Mouse (Mus musculus) midbrain, postnatal 0 days (tissue): ENCODE data around the gene Gsap. TPM values are rescaled to one million over a fixed set of nuclear protein-coding genes. Genes with fewer than 3 reads are reported as not detected.
"Not testable (repeated sequence)": the region's sequence is repeated elsewhere in the genome, so short reads cannot be mapped to it uniquely, and the experiment has no call there.

Experiments used
- ATAC-seq: fragments of 200-750 bp; cut with Nextera tagmentation; 2 replicates; pipeline ENCODE4 v1.8.0; 2017; ENCODE audit warnings: moderate number of reproducible peaks, mild to moderate bottlenecking, moderate TSS enrichment, moderate library complexity; ENCODE audit not compliant: low FRiP score
- DNase-seq: peaks from one replicate; pipeline ENCODE4 v3.0.0-alpha.2; 2015; ENCODE audit warnings: low spot score
- H3K27ac ChIP-seq: fragments of 300-500 bp; sonication (generic); 2 replicates; pipeline ENCODE4 v1.5.1; 2014; ENCODE audit warnings: low read depth, mild to moderate bottlenecking, low read length, mixed read lengths
- H3K27me3 ChIP-seq: fragments of 300-500 bp; sonication (generic); 2 replicates; pipeline ENCODE4 v1.6.1; 2014; ENCODE audit warnings: low read length, control low read depth, mixed read lengths; ENCODE audit not compliant: insufficient read depth
- H3K36me3 ChIP-seq: fragments of 300-500 bp; sonication (generic); 2 replicates; pipeline ENCODE4 v1.6.1; 2014; ENCODE audit warnings: low read length, control low read depth, mixed read lengths; ENCODE audit not compliant: insufficient read depth
- H3K4me1 ChIP-seq: fragments of 300-500 bp; sonication (generic); 2 replicates; pipeline ENCODE4 v1.6.1; 2014; ENCODE audit warnings: mild to moderate bottlenecking, control low read depth, antibody characterized with exemption, low read length, mixed read lengths; ENCODE audit not compliant: insufficient read depth
- H3K4me2 ChIP-seq: fragments of 300-500 bp; sonication (generic); 2 replicates; pipeline ENCODE4 v1.6.1; 2014; ENCODE audit warnings: low read depth, mild to moderate bottlenecking, low read length, mixed read lengths; ENCODE audit not compliant: poor library complexity, severe bottlenecking
- H3K4me3 ChIP-seq: fragments of 300-500 bp; sonication (generic); 2 replicates; pipeline ENCODE4 v1.5.1; 2014; ENCODE audit warnings: low read depth, mild to moderate bottlenecking, low read length, moderate library complexity
- H3K9ac ChIP-seq: fragments of 300-500 bp; sonication (generic); replicated peaks from 2 replicates; pipeline ENCODE4 v1.6.1; 2014; ENCODE audit warnings: mild to moderate bottlenecking, low read length, moderate library complexity, mixed read lengths; ENCODE audit not compliant: poor library complexity, severe bottlenecking
- H3K9me3 ChIP-seq: fragments of 300-500 bp; sonication (generic); 2 replicates; pipeline ENCODE4 v1.6.1; 2016; ENCODE audit warnings: low read length, control low read depth
- CTCF ChIP-seq: IDR thresholded peaks from 2 replicates; pipeline ENCODE4 v1.5.1; 2016; ENCODE audit warnings: antibody characterized with exemption, mild to moderate bottlenecking
- WGBS: fragments of 180-500 bp; shearing (Covaris S2); extraction: QIAGEN DNeasy Blood & Tissue Kit; methylation state at CpG from one replicate; pipeline ENCODE4 v1.1.7; 2014; 5-methylcytosine and 5-hydroxymethylcytosine counted together
- polyA plus RNA-seq: library from polyadenylated mRNA; unstranded; fragments of >200 nt; fragmentation: Nextera tagmentation; extraction: Ambion mirVana; gene quantifications from 2 replicates; pipeline ENCODE4 v1.2.1, GENCODE M21; 2015
- total RNA-seq: library from RNA; depleted of rRNA; stranded (reverse); fragments of >200 nt; gene quantifications from 2 replicates; pipeline ENCODE4 v1.2.3, GENCODE M21; 2014

Gene Gsap
- total and polyA plus RNA-seq, 2 experiments from 2014 or later: 5.3 to 7.2 TPM

DNA sequence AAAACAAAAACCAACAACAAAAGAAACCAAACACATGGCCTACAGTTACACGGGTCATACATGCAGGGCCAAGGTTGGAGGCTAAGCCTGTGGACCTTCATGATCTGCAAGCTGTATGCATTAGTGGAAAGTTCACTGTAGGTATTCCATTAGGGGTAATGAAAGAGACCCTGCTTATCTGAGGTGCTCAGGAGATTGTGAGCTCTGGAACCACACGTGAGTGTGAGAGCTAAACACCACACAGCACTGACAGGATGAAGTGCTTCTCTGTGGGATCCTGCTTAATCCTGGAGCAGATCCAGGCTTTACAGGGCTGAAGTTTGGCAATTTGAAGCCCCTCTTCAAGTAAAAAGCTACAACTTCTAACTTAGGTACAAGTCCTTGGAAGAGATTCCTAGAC, 134.1 kb downstream of the Gsap start:
- no peak for TF ChIP-seq CTCF
- Histone ChIP-seq H3K36me3 (no peaks in the 10 kb centered on the region), H3K27ac (no peak overlapping the region), H3K4me3 (no peak overlapping the region), H3K4me1 (no peaks in the 10 kb centered on the region; the same call in 1 of the 2 replicates), H3K4me2 (no peak overlapping the region), H3K9ac (no peak overlapping the region), H3K9me3 (no peaks in the 10 kb centered on the region), H3K27me3 (no peaks in the 10 kb centered on the region)
- ATAC-seq (no peak), DNase-seq (no peak)
- 75% methylated on average over 2 of the region's 2 CpGs for WGBS

GRCm38 (mm10) chr5:21326494-21326893, 140.4 kb downstream of the Gsap start:
- Histone ChIP-seq H3K9ac (no peak overlapping the region), H3K4me2 (no peak overlapping the region), H3K4me1 (no peaks in the 10 kb centered on the region; the same call in 1 of the 2 replicates), H3K36me3 (no peaks in the 10 kb centered on the region), H3K27ac (no peak overlapping the region), H3K4me3 (no peak overlapping the region), H3K27me3 (no peaks in the 10 kb centered on the region), H3K9me3 (no peaks in the 10 kb centered on the region)
- WGBS: 54% methylated on average over 1 of the region's 1 CpGs
- DNase-seq (peak; percentile 32), ATAC-seq (no peak)
- peak; percentile 71 for TF ChIP-seq CTCF

- H3K4me3 ChIP-seq: no peak overlapping the region
- H3K27me3 ChIP-seq: no peaks in the 10 kb centered on the region
- no peaks in the 10 kb centered on the region for H3K9me3 ChIP-seq
- no peak for ATAC-seq
- H3K36me3 ChIP-seq: no peaks in the 10 kb centered on the region
- H3K4me2 ChIP-seq: no peak overlapping the region
- no peak for DNase-seq
- no peak overlapping the region for H3K9ac ChIP-seq
- no peak for TF ChIP-seq CTCF
- H3K27ac ChIP-seq: no peak overlapping the region
- H3K4me1 ChIP-seq: no peaks in the 10 kb centered on the region
- 86% methylated on average over 1 of the region's 1 CpGs for WGBS
These were observed 142.5 kb downstream of the Gsap start for GRCm38 (mm10) chr5:21328560-21328959.

- DNase-seq (no peak), ATAC-seq (no peak)
- Histone ChIP-seq H3K27me3 (no peaks in the 10 kb centered on the region), H3K4me3 (no peak overlapping the region), H3K9me3 (no peaks in the 10 kb centered on the region), H3K4me2 (no peak overlapping the region), H3K36me3 (no peaks in the 10 kb centered on the region), H3K9ac (no peak overlapping the region), H3K27ac (no peak overlapping the region), H3K4me1 (no peaks in the 10 kb centered on the region)
- WGBS: 29% methylated on average over 11 of the region's 11 CpGs
- TF ChIP-seq CTCF: no peak
These were observed 143.9 kb downstream of the Gsap start for GRCm38 (mm10) chr5:21329672-21330665.

DNA sequence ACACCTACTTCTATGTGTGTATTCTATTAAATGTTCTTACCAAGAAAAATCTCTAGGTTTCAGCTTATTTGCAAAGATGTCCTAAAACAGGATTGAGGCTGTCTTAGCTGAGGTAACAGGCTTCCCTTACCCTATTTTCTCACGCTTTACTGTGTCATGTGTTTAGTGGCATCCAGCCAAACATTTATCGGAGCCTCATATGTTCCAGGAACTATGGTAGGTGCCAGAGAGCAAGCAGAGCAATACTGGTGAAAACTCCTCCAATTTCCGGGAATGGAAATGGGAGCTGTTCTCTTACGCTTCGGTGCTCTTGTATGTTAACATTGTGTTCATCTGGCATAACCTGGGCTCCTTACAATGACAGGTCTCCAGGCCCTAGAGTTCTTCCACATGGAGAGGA, 145.6 kb downstream of the Gsap start:
- no peak overlapping the region for H3K9ac ChIP-seq
- H3K9me3 ChIP-seq: no peaks in the 10 kb centered on the region
- H3K27me3 ChIP-seq: no peaks in the 10 kb centered on the region
- no peak overlapping the region for H3K27ac ChIP-seq
- TF ChIP-seq CTCF: no peak
- H3K4me2 ChIP-seq: no peak overlapping the region
- 85% methylated on average over 5 of the region's 5 CpGs for WGBS
- DNase-seq (no peak), ATAC-seq (no peak)
- H3K4me3 ChIP-seq: no peak overlapping the region
- no peaks in the 10 kb centered on the region for H3K36me3 ChIP-seq
- H3K4me1 ChIP-seq: no peaks in the 10 kb centered on the region

- DNase-seq (no peak), ATAC-seq (no peak)
- Histone ChIP-seq H3K4me1 (no peaks in the 10 kb centered on the region), H3K9ac (no peak overlapping the region), H3K36me3 (no peaks in the 10 kb centered on the region), H3K27me3 (no peaks in the 10 kb centered on the region), H3K27ac (no peak overlapping the region), H3K4me3 (no peak overlapping the region), H3K9me3 (no peaks in the 10 kb centered on the region), H3K4me2 (no peak overlapping the region)
- 88% methylated on average over 1 of the region's 1 CpGs for WGBS
- no peak for TF ChIP-seq CTCF
These were observed 146.1 kb downstream of the Gsap start for GRCm38 (mm10) chr5:21332119-21332518.

DNA sequence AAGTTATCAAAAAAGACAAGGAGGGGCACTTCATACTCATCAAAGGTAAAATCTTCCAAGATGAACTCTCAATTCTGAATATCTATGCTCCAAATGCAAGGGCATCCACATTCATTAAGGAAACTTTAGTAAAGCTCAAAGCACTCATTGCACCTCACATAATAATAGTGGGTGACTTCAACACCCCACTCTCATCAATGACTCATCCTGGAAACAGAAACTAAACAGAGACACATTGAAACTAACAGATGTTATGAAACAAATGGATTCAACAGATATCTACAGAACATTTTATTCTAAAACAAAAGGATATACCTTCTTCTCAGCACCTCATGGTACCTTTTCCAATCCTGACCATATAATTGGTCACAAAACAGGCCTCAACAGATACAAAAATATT, 156.2 kb downstream of the Gsap start:
- not testable (repeated sequence) for H3K27me3 ChIP-seq, H3K4me3 ChIP-seq, DNase-seq, H3K36me3 ChIP-seq, H3K9ac ChIP-seq, H3K4me2 ChIP-seq, ATAC-seq, H3K27ac ChIP-seq, H3K4me1 ChIP-seq, H3K9me3 ChIP-seq
